Mouse (Mus musculus) ZHBTc4 (cell line): ENCODE results near the gene Gsk3a.

ENCODE experiments used
- DNase-seq: peaks from one replicate; pipeline ENCODE4 v3.0.0-alpha.2; 2011; ENCODE audit warnings: low read depth, low spot score

Gene Gsk3a

GRCm38 (mm10) chr7:25250141-25250972, 12.7 kb upstream of the Gsk3a start, which contains the start of gene Erf:
Erf (minus strand) TSS chr7:25250761.
- DNase-seq: peak; percentile 97

GRCm38 (mm10) chr7:25249314-25250140, 11.9 kb upstream of the Gsk3a start:
- peak; percentile 92 for DNase-seq

- DNase-seq: no peak
These were observed 11.2 kb upstream of the Gsk3a start for GRCm38 (mm10) chr7:25248846-25249313.

- peak; percentile 42 for DNase-seq
These were observed 10.5 kb upstream of the Gsk3a start for GRCm38 (mm10) chr7:25248018-25248647.

GRCm38 (mm10) chr7:25247498-25247897, 9.8 kb upstream of the Gsk3a start:
- DNase-seq: no peak

- no peak for DNase-seq
These were observed 9.1 kb upstream of the Gsk3a start for GRCm38 (mm10) chr7:25246759-25247137.

GRCm38 (mm10) chr7:25246079-25246758, 8.6 kb upstream of the Gsk3a start:
- DNase-seq: no peak

GRCm38 (mm10) chr7:25244562-25245369, 7.1 kb upstream of the Gsk3a start:
- DNase-seq: no peak

GRCm38 (mm10) chr7:25243361-25243760, 5.7 kb upstream of the Gsk3a start:
- DNase-seq: no peak

GRCm38 (mm10) chr7:25241062-25241461, 3.4 kb upstream of the Gsk3a start:
- DNase-seq: peak; percentile 70

GRCm38 (mm10) chr7:25240631-25241030, 3.0 kb upstream of the Gsk3a start:
- DNase-seq: no peak

GRCm38 (mm10) chr7:25238829-25239623, 1.4 kb upstream of the Gsk3a start:
- DNase-seq: peak; percentile 92

GRCm38 (mm10) chr7:25238015-25238706, 510 bp upstream of the Gsk3a start:
- peak; percentile 97 for DNase-seq

GRCm38 (mm10) chr7:25235526-25235925, 2.1 kb downstream of the Gsk3a start:
- no peak for DNase-seq

GRCm38 (mm10) chr7:25233061-25233460, 4.6 kb downstream of the Gsk3a start:
- DNase-seq: no peak

- peak; percentile 40 for DNase-seq
These were observed 5.5 kb downstream of the Gsk3a start for GRCm38 (mm10) chr7:25232101-25232648.

GRCm38 (mm10) chr7:25230690-25231285, 6.9 kb downstream of the Gsk3a start:
- no peak for DNase-seq

GRCm38 (mm10) chr7:25227523-25228300, 9.9 kb downstream of the Gsk3a start:
- no peak for DNase-seq
